Mouse (Mus musculus): ENCODE measurements at regions not wholly inside any gene's neighbourhood (a gene's known extent, or its start where the extent isn't known, plus 50 kb on each side); places are given as distances from the start of the nearest gene placed in this dataset.

- DNase-seq (ENCODE audit: low spot score) = no peak
These were observed 1681.7 kb upstream of the 5930422O12Rik start for GRCm38 (mm10) chr8:31746855-31747254.

- no peak for DNase-seq (ENCODE audit: low spot score)
These were observed 1678.5 kb upstream of the 5930422O12Rik start for GRCm38 (mm10) chr8:31749974-31750373.

GRCm38 (mm10) chr8:31750482-31751126, 1677.9 kb upstream of the 5930422O12Rik start:
- no peak for DNase-seq (ENCODE audit: low spot score)

GRCm38 (mm10) chr8:31755737-31756136, 1672.8 kb upstream of the 5930422O12Rik start:
- DNase-seq (ENCODE audit: low spot score) = peak; percentile 1

- no peak for DNase-seq (ENCODE audit: low spot score)
These were observed 1666.4 kb upstream of the 5930422O12Rik start for GRCm38 (mm10) chr8:31762091-31762490.
